Mouse (Mus musculus) B cell, adult 2 months (primary cell): Measurements from ENCODE around the gene Nmrk1.

ENCODE experiments used
- DNase-seq, 2 experiments: peaks; one replicate each; pipeline ENCODE4 v3.0.0; 2022

Nmrk1 gene

GRCm38 (mm10) chr19:18655999-18656398 lies 24.2 kb downstream of the Nmrk1 start:
- no peak for DNase-seq

DNA sequence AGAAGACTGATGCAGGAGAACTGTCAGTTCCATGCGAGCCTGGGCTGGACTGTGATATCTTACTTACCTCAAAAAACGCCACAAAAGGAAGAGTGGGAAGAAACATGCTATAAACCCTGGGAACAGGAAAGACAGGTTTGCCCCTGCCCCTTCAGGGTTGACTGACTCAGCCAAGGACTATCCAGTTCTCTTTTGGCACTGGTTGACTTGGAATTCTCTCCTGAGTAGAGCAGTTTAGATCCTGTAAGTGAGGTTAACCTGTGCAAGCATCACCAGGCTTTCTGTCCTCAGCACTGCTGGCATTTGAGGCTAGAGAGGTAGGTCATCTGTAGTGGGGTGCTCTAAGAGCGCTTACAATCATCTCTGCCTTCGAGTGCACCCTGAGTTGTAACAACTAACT lies 26.7 kb downstream of the Nmrk1 start:
- no peak for DNase-seq

- DNase-seq, result no peak
These were observed 27.6 kb downstream of the Nmrk1 start for GRCm38 (mm10) chr19:18659349-18659748.

DNA sequence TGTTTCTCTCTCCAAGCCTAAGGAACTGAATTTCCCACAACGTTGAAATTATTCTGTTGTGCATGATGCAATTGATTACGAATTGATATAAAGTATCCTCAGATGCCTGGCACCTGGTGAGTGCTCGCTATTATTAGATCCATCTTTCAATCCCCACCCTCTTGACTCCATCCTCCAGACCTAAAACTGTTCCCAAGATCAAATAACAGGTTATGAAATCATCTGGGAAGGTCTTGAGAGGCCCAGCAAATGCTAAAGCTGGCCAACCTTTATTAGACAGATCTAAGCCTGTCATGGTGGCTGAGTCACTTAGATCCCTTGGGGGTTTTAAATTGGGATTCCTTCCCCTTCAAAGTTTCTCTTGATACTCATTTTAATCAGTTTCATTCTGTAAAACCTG lies 28.7 kb downstream of the Nmrk1 start:
- no peak for DNase-seq

DNA sequence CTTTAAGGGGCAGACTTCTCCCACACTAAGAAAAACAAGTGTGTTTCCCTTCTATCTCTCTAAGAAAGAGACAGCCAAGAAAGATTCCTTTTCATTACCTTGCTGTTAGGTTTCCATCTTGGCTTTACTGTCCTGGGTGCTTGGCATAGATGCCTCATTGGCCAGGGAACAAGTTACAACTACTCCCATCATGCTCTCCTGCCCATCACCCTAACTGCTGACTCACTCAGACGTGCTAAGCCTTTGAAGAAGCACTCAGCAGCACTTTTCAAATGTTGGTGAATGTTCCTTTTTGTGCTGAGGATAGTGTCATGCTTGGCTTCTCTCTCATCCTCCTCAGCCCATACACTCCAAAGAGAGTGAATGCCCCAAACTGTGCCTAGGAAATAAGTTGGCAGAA lies 29.9 kb downstream of the Nmrk1 start:
- no peak for DNase-seq

GRCm38 (mm10) chr19:18663904-18664303 lies 32.2 kb downstream of the Nmrk1 start:
- DNase-seq, result peak; percentile 18 to 33

GRCm38 (mm10) chr19:18666966-18667365 lies 35.2 kb downstream of the Nmrk1 start:
- no peak for DNase-seq

DNA sequence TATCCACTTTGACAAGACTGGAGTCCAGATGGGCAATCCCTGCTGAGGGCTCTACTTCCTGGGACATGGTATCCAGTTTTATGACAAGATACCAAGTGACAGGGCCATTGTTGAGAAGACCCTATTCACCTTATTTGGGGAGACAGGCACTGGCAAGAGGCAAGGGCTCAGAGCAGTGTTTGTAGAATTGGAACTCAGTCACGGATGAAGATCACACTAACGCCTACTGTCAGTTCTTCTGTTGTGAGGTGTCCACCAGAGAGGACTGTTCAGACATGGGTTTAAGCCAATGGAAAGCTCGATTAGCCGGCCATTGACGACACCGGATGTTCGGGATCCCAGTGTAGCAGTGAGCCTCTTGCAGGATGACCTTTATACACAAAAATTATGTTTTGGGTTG lies 37.8 kb downstream of the Nmrk1 start:
- no peak for DNase-seq

DNA sequence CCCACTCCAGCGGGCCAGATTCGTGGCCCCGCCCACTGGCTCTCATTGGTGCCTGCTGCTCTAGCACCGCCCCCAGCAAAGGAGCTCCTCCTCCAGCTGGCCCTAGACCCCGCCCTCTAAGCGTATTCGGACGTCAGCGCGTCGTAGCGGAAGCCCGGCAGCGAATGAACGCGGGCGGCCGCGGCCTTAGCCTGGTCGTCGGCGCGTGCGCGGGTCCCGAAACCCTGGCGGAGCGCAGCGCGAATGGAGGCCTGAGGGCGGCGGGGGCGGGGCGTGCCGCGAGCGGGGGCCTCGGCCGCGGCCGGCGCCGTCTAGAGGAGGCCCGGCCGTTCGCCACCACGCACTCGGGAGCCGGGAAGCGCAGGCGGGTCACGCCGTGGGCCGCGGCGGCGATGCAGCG lies 38.9 kb downstream of the Nmrk1 start, which contains the start of gene Carnmt1:
Gene Carnmt1, plus strand, starts transcription at position 157 of the 400 bp plus-strand sequence.
- DNase-seq, result peak; percentile 99

- DNase-seq, result peak; percentile 64 to 70
These were observed 39.4 kb downstream of the Nmrk1 start for GRCm38 (mm10) chr19:18671056-18671741.

GRCm38 (mm10) chr19:18672498-18672897 lies 40.7 kb downstream of the Nmrk1 start:
- DNase-seq, result no peak

GRCm38 (mm10) chr19:18673116-18673515 lies 41.4 kb downstream of the Nmrk1 start:
- no peak for DNase-seq

DNA sequence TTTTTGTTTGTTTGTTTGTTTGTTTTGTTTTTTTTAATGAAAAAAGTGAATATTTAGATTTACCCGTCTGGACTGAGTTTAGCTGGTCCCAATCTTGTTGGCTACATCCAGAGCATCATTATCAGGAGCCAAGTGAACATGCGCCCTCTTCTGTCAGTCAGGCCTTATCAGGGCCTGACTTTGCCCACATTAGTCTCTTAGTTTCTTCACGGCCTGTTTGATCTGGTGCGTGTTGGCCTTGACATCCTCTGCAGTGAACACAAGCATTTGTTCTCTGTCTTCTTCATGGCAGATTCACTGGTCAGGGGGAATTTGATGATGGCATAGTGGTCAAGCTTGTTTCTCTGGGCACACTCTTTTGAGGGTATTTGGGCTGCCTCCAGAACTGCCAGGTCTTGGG lies 50.4 kb downstream of the Nmrk1 start:
- DNase-seq, result no peak

DNA sequence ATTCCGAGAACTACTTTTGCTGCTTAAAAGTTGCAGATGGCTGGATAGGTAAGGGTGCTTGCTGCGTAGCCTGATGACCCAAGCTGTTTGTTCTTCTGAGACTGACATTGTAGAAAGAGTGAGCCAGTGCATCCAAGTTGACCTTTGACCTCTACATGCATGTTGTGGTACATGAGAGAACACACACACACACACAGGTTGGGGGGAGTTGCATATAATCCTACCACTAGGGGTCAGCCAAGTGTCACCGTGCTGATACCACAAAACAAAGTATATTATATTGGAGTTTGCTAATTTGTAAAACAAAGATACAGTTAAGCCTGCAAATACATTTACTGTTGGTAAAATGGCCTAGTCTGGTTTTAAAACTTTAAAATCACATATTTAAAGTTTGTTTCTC lies 55.8 kb downstream of the Nmrk1 start:
- peak; percentile 64 to 69 for DNase-seq

DNA sequence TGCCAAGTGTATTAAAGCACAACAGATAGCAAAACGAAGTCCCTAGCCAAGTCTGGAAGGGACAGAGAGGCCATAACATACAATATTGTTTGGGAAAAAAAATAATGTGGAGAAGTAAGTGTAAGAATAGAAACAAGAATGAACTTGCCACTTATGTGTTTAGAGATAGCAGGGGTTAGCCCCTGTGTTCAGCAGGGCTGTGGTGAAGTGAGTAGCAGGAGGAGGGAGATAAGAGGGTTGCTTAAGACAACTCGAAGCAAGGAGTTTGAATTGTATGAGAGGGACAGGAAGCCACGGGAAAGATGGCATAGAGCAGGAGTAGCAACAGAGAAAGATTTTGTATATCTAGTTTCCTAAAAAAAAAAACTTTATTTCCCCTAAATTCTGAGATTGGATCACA lies 60.4 kb downstream of the Nmrk1 start:
- no peak for DNase-seq

GRCm38 (mm10) chr19:18692768-18693167 lies 61.0 kb downstream of the Nmrk1 start:
- DNase-seq, result no peak

DNA sequence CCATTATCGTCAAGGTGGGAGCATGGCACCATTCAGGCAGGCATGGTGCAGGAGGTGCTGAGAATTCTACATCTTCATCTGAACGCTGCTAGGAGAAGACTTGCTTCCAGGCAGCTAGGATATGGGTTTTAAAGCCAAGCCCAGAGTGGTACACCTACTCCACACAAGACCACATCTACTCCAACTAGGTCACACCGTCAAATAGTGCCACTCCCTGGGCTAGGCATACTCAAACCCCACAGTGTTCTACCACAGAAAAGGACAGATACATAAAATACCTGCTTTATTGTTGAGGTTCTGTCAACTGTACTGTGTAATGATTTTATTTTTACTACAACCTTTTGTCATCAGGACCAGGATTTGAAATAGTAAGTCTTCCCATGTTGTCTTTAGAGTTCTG lies 63.4 kb downstream of the Nmrk1 start:
- DNase-seq, result no peak

DNA sequence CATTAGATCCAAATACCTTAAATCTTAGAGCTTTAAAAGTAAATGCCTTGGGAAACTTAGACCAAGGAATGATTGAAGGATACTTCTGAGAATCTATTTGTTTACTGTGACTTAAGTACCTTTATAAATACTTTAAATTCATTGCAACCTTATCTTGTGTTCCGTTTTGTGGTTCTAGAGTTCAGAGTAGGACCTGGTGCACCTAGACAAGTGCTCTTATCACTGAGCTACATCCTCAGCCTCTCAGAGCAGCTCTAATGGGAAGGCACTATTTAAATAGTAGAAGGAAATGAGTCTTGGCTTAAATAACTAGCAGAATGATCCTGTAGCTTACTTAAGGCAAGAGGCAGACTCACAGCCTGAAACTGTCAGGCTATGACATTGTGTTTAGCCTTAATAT lies 63.8 kb downstream of the Nmrk1 start:
- no peak for DNase-seq
